Mouse (Mus musculus) spleen, adult 2 months (tissue): ENCODE measurements around the gene Trpm1.

ENCODE experiments used
- CTCF ChIP-seq: fragments of 200-500 bp; IDR thresholded peaks from 2 replicates; pipeline ENCODE4 v1.5.1; 2011; ENCODE audit warnings: mild to moderate bottlenecking, inconsistent platforms; ENCODE audit not compliant: insufficient read depth, insufficient read length, insufficient replicate concordance; ENCODE audit errors: extremely low read depth
- POLR2A ChIP-seq: fragments of 200-500 bp; IDR thresholded peaks from 2 replicates; pipeline ENCODE4 v1.6.1; 2011; ENCODE audit warnings: low read depth, low read length, inconsistent platforms

DNA sequence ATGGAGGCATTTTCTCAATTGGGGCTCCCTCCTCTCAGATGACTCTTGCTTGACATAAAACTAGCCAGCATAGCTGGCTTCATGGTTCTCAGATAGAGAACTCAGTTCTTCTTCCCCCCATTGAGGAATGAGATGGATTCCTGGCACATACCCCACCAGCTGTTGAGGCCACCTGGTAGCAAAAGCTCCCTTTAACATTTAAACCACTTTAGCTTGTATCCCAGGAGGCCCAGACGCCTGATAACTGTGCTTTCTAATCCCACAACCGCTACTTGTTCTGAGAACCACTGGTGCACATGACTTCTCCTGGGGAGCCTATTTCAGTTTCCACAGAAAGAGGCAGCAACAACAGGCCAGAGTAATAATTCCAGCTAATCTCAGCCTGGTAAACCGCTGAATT is 12.4 kb downstream of the Trpm1 start:
- TF ChIP-seq CTCF: no peak
- TF ChIP-seq POLR2A: no peak
